Mouse (Mus musculus) small intestine, adult 2 months (tissue): ENCODE results near the gene Jak1. TPM values are rescaled to one million over a fixed set of nuclear protein-coding genes. Genes with fewer than 3 reads are reported as not detected.

Experiments
- H3K27ac ChIP-seq: fragments of 200-500 bp; 2 replicates; pipeline ENCODE4 v1.5.1; 2012; ENCODE audit warnings: low read depth, low read length, control low read depth, inconsistent platforms; ENCODE audit not compliant: insufficient read depth
- H3K27me3 ChIP-seq: fragments of 200-500 bp; 2 replicates; pipeline ENCODE4 v1.6.1; 2012; ENCODE audit warnings: mild to moderate bottlenecking, moderate library complexity, low read length, inconsistent platforms; ENCODE audit not compliant: control insufficient read depth, insufficient read depth
- H3K36me3 ChIP-seq: fragments of 200-500 bp; 2 replicates; pipeline ENCODE4 v1.6.1; 2012; ENCODE audit warnings: mild to moderate bottlenecking, low read length, control low read depth, inconsistent platforms; ENCODE audit not compliant: control insufficient read depth, insufficient read depth
- H3K4me1 ChIP-seq: fragments of 200-500 bp; 2 replicates; pipeline ENCODE4 v1.6.1; 2012; ENCODE audit warnings: low read length, inconsistent platforms, mixed read lengths; ENCODE audit not compliant: control insufficient read depth, insufficient read depth, insufficient read length
- H3K4me3 ChIP-seq: fragments of 200-500 bp; 2 replicates; pipeline ENCODE4 v1.5.1; 2012; ENCODE audit warnings: low read depth, mild to moderate bottlenecking, control low read depth, inconsistent platforms, low read length, moderate library complexity
- CTCF ChIP-seq: fragments of 200-500 bp; IDR thresholded peaks from 2 replicates; pipeline ENCODE4 v1.5.1; 2012; ENCODE audit warnings: low read depth, mild to moderate bottlenecking, control low read depth, inconsistent platforms, low read length, moderate library complexity, mixed read lengths; ENCODE audit not compliant: insufficient replicate concordance, insufficient read length; ENCODE audit errors: extremely low read depth
- POLR2A ChIP-seq: fragments of 200-500 bp; IDR thresholded peaks from 2 replicates; pipeline ENCODE4 v1.6.1; 2012; ENCODE audit warnings: low read depth, mild to moderate bottlenecking, control low read depth, inconsistent platforms, low read length, moderate library complexity
- WGBS: fragments of 180-500 bp; shearing (Covaris S2); methylation state at CpG from one replicate; pipeline ENCODE4 v1.1.7; 2018; 5-methylcytosine and 5-hydroxymethylcytosine counted together
- polyA plus RNA-seq: library from polyadenylated mRNA; depleted of rRNA; stranded (reverse); fragments of >200 nt; gene quantifications from 2 replicates; pipeline ENCODE4 v1.2.3, GENCODE M21; 2012; rRNA removed

Jak1 gene
- polyA plus RNA-seq, result 10.9 and 19.6 TPM in 2 replicates

DNA sequence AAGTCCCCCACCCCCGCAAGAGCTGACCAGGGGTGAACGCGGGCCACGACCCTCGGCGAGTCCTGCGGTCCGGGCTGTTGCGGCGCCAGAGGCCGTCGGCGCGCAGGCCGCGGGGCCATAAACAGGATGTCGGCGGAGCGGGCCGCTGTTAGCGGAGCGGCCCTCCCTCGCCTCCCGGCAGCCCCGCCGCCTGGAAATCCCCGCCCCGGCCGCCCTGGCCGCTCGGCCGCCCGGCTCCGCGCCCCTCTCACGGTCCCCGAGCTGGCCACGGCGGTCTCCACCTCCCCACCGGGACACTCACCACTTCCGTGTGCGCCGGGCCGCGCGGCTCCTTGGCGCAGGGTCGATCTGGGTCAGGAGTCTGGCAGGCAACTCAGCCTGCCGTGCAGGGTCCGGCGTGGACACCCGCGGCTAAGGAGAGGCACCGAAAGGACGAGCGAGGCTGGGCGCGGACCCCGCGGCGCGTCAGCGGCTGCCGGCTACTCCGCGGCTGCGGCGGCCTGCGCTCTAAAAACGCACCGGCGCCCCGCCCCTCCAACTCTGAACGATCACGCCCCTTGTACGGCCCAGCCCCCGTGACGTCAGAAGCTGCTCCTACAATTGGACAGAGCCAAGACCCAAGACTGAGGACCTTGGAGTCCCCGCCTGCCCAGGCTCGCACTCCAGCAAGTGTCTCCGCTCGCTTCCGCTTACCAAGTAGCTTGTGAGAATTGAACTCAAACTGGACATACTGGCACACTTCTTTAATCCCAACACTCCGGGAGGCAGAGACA lies at the start of gene Jak1:
Gene Jak1, minus strand, starts transcription at position 542 of the 773 bp plus-strand sequence.
- H3K36me3 ChIP-seq, result no peaks in the 10 kb centered on the region
- peak within 1 kb of the TSS; percentile 95 for H3K27ac ChIP-seq
- H3K4me3 ChIP-seq, result peak within 1 kb of the TSS; percentile 92
- WGBS, result under 1% methylated on average over 84 of the region's 84 CpGs
- TF ChIP-seq POLR2A (peak; percentile 99), CTCF (no peak)
- no peaks in the 10 kb centered on the region for H3K27me3 ChIP-seq
- H3K4me1 ChIP-seq, result peaks cover 7% of the 10 kb centered on the region; the same call in 1 of the 2 replicates

GRCm38 (mm10) chr4:101312055-101312454 lies 47.0 kb upstream of the Jak1 start:
- Histone ChIP-seq H3K36me3 (no peaks in the 10 kb centered on the region), H3K27me3 (no peaks in the 10 kb centered on the region; the same call in 1 of the 2 replicates), H3K4me3 (no peak overlapping the region), H3K4me1 (no peaks in the 10 kb centered on the region), H3K27ac (no peak overlapping the region)
- TF ChIP-seq CTCF (no peak), POLR2A (no peak)
- WGBS, result 70% methylated on average over 6 of the region's 6 CpGs

GRCm38 (mm10) chr4:101308166-101308565 lies 43.1 kb upstream of the Jak1 start:
- no peak overlapping the region for H3K27ac ChIP-seq
- no peaks in the 10 kb centered on the region for H3K36me3 ChIP-seq
- TF ChIP-seq POLR2A (no peak), CTCF (no peak)
- no peaks in the 10 kb centered on the region; the same call in 1 of the 2 replicates for H3K27me3 ChIP-seq
- no peaks in the 10 kb centered on the region for H3K4me1 ChIP-seq
- H3K4me3 ChIP-seq, result no peak overlapping the region
- 95% methylated on average over 4 of the region's 4 CpGs for WGBS

DNA sequence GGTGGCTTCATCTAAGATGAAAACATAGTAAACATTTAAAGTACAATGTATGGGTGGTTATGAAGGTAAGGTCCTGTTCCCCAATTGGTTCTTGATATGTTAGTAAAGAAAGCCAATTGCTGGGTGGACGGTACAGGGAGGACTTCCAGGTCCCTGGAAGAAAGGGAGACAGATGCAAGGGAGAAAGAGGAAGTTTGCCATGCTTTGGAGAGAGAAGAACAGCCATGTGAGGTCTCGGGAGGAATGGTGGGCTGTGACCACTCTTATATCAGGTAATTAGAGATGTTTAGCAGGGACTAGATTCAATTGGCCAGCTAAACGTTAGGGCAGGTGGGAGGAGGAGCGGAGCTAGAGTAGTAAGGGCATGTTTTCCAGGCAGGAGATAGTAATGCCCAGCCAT lies 42.2 kb upstream of the Jak1 start:
- Histone ChIP-seq H3K27me3 (no peaks in the 10 kb centered on the region; the same call in 1 of the 2 replicates), H3K4me3 (no peak overlapping the region), H3K4me1 (no peaks in the 10 kb centered on the region), H3K27ac (no peak overlapping the region), H3K36me3 (no peaks in the 10 kb centered on the region)
- 67% methylated on average over 4 of the region's 4 CpGs for WGBS
- no peak for TF ChIP-seq CTCF
- no peak for TF ChIP-seq POLR2A

- WGBS, result 33% methylated on average over 8 of the region's 8 CpGs
- Histone ChIP-seq H3K27me3 (no peaks in the 10 kb centered on the region), H3K4me1 (no peaks in the 10 kb centered on the region), H3K4me3 (no peak overlapping the region), H3K27ac (no peak overlapping the region), H3K36me3 (no peaks in the 10 kb centered on the region)
- TF ChIP-seq CTCF, result no peak
- no peak for TF ChIP-seq POLR2A
Measured at GRCm38 (mm10) chr4:101306132-101306915, 41.2 kb upstream of the Jak1 start.

GRCm38 (mm10) chr4:101305126-101305525 lies 40.0 kb upstream of the Jak1 start:
- no peaks in the 10 kb centered on the region for H3K36me3 ChIP-seq
- no peaks in the 10 kb centered on the region for H3K27me3 ChIP-seq
- H3K4me1 ChIP-seq, result no peaks in the 10 kb centered on the region
- 75% methylated on average over 9 of the region's 9 CpGs for WGBS
- H3K4me3 ChIP-seq, result no peak overlapping the region
- no peak for TF ChIP-seq CTCF
- TF ChIP-seq POLR2A, result no peak
- no peak overlapping the region for H3K27ac ChIP-seq

GRCm38 (mm10) chr4:101304114-101304513 lies 39.0 kb upstream of the Jak1 start:
- no peak for TF ChIP-seq POLR2A
- no peak for TF ChIP-seq CTCF
- H3K27me3 ChIP-seq, result no peaks in the 10 kb centered on the region
- 80% methylated on average over 4 of the region's 4 CpGs for WGBS

More at GRCm38 (mm10) chr4:101304114-101304513, 39.0 kb upstream of the Jak1 start:
- no peaks in the 10 kb centered on the region for H3K4me1 ChIP-seq
- H3K36me3 ChIP-seq, result no peaks in the 10 kb centered on the region
- no peak overlapping the region for H3K27ac ChIP-seq
- H3K4me3 ChIP-seq, result no peak overlapping the region
